Mouse (Mus musculus) ES-E14 (cell line): Measurements from ENCODE around the gene Guca1a. TPM values are rescaled to one million over a fixed set of nuclear protein-coding genes. Genes with fewer than 3 reads are reported as not detected.

ENCODE experiments used
- DNase-seq: peaks from one replicate; pipeline ENCODE4 v3.0.0-alpha.2; 2013; ENCODE audit warnings: low read depth, low spot score
- H3K27ac ChIP-seq: 2 replicates; pipeline ENCODE4 v1.5.1; 2012; ENCODE audit warnings: low read depth, mild to moderate bottlenecking, low read length, moderate library complexity, mixed read lengths; ENCODE audit not compliant: poor library complexity, insufficient read depth, severe bottlenecking
- H3K36me3 ChIP-seq: 2 replicates; pipeline ENCODE4 v1.6.1; 2012; ENCODE audit warnings: mild to moderate bottlenecking, low read length, moderate library complexity, mixed read lengths; ENCODE audit not compliant: control insufficient read depth, poor library complexity, insufficient read depth, severe bottlenecking
- H3K4me1 ChIP-seq, 2 experiments: fragments of 150-350 bp in 1 of 2; sonication (generic) in 1 of 2; 2 replicates each; pipeline ENCODE4 v1.6.1; 2012; ENCODE audit warnings: low read length in 2 of 2, mild to moderate bottlenecking in 1 of 2, mixed read lengths in 1 of 2; ENCODE audit not compliant: control insufficient read depth in 2 of 2, insufficient read depth in 2 of 2, poor library complexity in 1 of 2
- H3K4me3 ChIP-seq, 2 experiments: fragments of 150-350 bp in 1 of 2; sonication (generic) in 1 of 2; 2 replicates each; pipeline ENCODE4 v1.5.1; 2012; ENCODE audit warnings: low read length in 2 of 2, low read depth in 1 of 2, mild to moderate bottlenecking in 1 of 2, mixed read lengths in 1 of 2; ENCODE audit not compliant: insufficient read depth in 1 of 2, poor library complexity in 1 of 2, severe bottlenecking in 1 of 2
- H3K9ac ChIP-seq: 2 replicates; pipeline ENCODE4 v1.6.1; 2012; ENCODE audit warnings: low read depth, mild to moderate bottlenecking, low read length, mixed read lengths; ENCODE audit not compliant: poor library complexity, insufficient read depth, severe bottlenecking
- H3K9me3 ChIP-seq: fragments of 150-350 bp; sonication (generic); 2 replicates; pipeline ENCODE4 v1.6.1; 2012; ENCODE audit warnings: low read depth, mild to moderate bottlenecking, low read length; ENCODE audit not compliant: control insufficient read depth, insufficient read depth
- CHD2 ChIP-seq: IDR thresholded peaks from 2 replicates; pipeline ENCODE4 v1.6.1; 2014; ENCODE audit warnings: mild to moderate bottlenecking, low read depth, low read length, inconsistent platforms
- HCFC1 ChIP-seq: IDR thresholded peaks from 2 replicates; pipeline ENCODE4 v1.6.1; 2012; ENCODE audit warnings: low read length, inconsistent platforms, borderline replicate concordance; ENCODE audit not compliant: insufficient read depth
- MAFK ChIP-seq: IDR thresholded peaks from 2 replicates; pipeline ENCODE4 v1.6.1; 2014; ENCODE audit warnings: mild to moderate bottlenecking, low read depth, low read length, inconsistent platforms; ENCODE audit not compliant: insufficient read depth
- ZC3H11A ChIP-seq: IDR thresholded peaks from 2 replicates; pipeline ENCODE4 v1.6.1; 2012; ENCODE audit warnings: low read depth, mild to moderate bottlenecking, inconsistent platforms, low read length, borderline replicate concordance
- ZNF384 ChIP-seq: IDR thresholded peaks from 2 replicates; pipeline ENCODE4 v1.6.1; 2012; ENCODE audit warnings: low read depth, low read length, inconsistent platforms
- in situ Hi-C, 2 experiments: fragments of 600-800 bp; cut with MboI; formaldehyde crosslinking; loops; one replicate each; pipeline ENCODE4 v1.15.1; 2025; ENCODE audit warnings: low sequenced_read_pairs in 2 of 2, inconsistent platforms in 1 of 2; ENCODE audit not compliant: unreplicated experiment in 2 of 2
- total RNA-seq: library from RNA; depleted of rRNA; stranded (reverse); fragments of 300-350 nt; gene quantifications from 2 replicates; pipeline ENCODE4 v1.2.3, GENCODE M21; 2012; rRNA removed

Guca1a gene
- total RNA-seq, 1 experiment, result 12.2 TPM

DNA sequence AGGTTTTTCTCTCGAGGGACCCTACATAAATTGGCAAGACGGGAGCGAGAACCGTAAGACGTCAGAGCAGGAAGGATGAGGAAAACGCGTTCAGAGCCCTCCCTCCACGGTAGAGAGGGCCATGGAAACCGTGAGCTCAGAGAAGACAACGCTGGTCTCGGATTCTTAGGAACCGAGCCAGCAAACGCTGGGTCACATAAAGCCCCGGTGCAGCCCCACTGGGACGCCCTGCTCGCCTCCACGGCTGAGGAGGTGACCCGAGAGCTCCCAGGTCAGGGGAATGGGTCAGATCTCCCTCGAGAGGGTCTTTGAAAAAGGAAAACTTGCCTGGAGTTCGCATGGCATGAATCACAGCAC is 31.3 kb downstream of the Guca1a start:
- Histone ChIP-seq H3K27ac (0 out of 2 replicates have a peak overlapping the region, but pooled peaks have one; percentile 1), H3K9ac (peak overlapping the region; percentile 77), H3K36me3 (peaks cover 10% of the 10 kb centered on the region), H3K4me3 (peak overlapping the region; percentile 74 to 96), H3K4me1 (peaks cover 2 to 6% of the 10 kb centered on the region in 2 experiments; a peak in 1 of 4 replicates), H3K9me3 (no peaks in the 10 kb centered on the region)
- no peak for DNase-seq
- no peak for TF ChIP-seq MAFK
- no peak for TF ChIP-seq ZC3H11A
- no peak for TF ChIP-seq CHD2
- no peak for TF ChIP-seq ZNF384
- in situ Hi-C loops, result no loop called here

DNA sequence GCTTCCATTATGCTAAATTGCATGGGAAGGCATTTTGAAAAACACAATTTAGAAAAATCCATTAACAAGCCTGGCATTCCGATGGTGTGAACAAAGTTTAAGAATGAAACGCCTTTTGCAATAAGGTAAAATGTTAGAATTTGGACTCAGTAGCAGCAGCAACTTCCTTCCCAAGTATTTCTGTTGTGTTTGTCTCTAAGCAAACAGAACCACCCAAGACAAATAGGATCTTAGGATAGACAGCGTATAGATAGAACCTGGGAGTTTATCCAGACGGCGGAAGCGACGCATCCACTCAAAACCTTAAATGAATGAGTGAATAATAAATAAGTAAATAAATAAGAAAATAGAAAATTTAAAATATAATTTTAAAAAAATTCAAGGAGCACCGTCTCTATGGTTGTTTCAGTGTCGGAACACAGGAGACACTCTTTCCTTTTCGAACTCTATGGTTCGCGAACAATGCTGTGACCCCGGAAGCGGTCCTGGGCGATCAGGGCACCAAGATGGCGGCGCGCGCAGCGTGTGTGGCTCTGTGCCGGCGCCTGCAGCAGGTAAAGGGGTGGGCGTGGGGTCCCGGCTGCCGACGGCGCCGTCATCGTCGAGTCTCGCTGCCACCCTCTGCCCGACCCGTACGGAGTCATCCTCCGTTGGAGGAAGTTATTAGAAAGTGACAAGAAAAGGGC is 31.8 kb downstream of the Guca1a start, which contains the start of gene Mrps10:
Mrps10 (plus strand) TSS at position 487 of the 686 bp plus-strand sequence.
- H3K4me1 ChIP-seq, result peaks cover 2 to 6% of the 10 kb centered on the region in 2 experiments; a peak in 1 of 4 replicates
- 0 out of 2 replicates have a peak within 1 kb of the TSS, but pooled peaks have one; percentile 1 for H3K27ac ChIP-seq
- TF ChIP-seq MAFK (no peak), HCFC1 (peak; percentile 72; the same call in 1 of the 2 replicates)
- peak; percentile 88 for DNase-seq
- peak within 1 kb of the TSS; percentile 74 to 96 for H3K4me3 ChIP-seq
- H3K9me3 ChIP-seq, result no peaks in the 10 kb centered on the region
- in situ Hi-C loops, result no loop called here
- peaks cover 7% of the 10 kb centered on the region; the same call in 1 of the 2 replicates for H3K36me3 ChIP-seq
- peak within 1 kb of the TSS; percentile 77 for H3K9ac ChIP-seq

DNA sequence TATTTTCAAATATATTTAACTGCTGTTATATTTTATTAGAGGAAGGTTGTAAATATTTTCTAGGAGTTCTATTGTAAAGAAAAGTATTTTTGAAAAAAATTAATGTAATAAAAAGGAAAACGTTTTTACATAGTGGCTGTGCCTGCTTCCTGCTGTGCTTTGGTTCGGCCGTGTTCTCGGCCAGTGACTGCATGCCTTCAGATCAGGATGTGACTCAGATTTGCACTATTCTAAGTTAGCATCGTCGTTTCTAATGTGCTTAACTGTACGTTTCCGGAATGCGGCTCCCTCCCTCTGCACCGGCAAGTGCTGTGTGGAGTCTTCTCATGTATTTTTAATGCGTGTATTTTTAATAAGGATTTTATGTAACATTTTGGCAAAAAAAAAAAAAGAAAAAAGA is 39.0 kb downstream of the Guca1a start:
- no peak for DNase-seq
- H3K36me3 ChIP-seq, result peaks cover 3% of the 10 kb centered on the region; the same call in 1 of the 2 replicates
- no peak overlapping the region for H3K4me3 ChIP-seq
- no peak overlapping the region for H3K9ac ChIP-seq
- no peaks in the 10 kb centered on the region for H3K9me3 ChIP-seq
- no peaks in the 10 kb centered on the region for H3K4me1 ChIP-seq
- no peak overlapping the region for H3K27ac ChIP-seq
- no peak for TF ChIP-seq MAFK
- TF ChIP-seq ZC3H11A, result no peak
- TF ChIP-seq HCFC1, result no peak
- no peak for TF ChIP-seq ZNF384
- no peak for TF ChIP-seq CHD2
- in situ Hi-C loops, result no loop called here

DNA sequence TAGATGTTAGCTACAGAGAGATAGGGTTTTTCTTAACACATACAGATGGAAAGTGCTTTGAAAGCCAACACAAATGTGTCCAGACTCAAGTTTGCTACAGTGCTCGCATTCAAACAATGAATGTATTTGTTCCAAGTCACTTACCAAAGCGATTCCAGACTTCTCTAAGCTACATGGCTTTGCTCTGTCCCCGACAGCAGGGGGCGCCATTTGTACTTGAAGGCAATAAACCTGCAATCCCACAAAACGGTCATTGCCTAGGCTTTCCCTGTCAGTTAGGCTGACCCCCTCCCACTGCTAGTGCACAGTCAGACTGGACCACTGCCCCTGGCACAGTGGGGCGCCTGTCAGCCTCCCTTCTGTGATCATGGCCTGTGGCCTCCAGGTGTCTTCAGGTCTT is 40.4 kb downstream of the Guca1a start:
- Histone ChIP-seq H3K36me3 (peaks cover 3% of the 10 kb centered on the region; the same call in 1 of the 2 replicates), H3K9me3 (no peaks in the 10 kb centered on the region), H3K27ac (no peak overlapping the region), H3K4me1 (no peaks in the 10 kb centered on the region), H3K4me3 (no peak overlapping the region), H3K9ac (no peak overlapping the region)
- TF ChIP-seq MAFK (no peak), ZC3H11A (no peak), CHD2 (no peak), ZNF384 (no peak), HCFC1 (no peak)
- DNase-seq, result peak; percentile 62
- in situ Hi-C loops, result no loop called here

DNA sequence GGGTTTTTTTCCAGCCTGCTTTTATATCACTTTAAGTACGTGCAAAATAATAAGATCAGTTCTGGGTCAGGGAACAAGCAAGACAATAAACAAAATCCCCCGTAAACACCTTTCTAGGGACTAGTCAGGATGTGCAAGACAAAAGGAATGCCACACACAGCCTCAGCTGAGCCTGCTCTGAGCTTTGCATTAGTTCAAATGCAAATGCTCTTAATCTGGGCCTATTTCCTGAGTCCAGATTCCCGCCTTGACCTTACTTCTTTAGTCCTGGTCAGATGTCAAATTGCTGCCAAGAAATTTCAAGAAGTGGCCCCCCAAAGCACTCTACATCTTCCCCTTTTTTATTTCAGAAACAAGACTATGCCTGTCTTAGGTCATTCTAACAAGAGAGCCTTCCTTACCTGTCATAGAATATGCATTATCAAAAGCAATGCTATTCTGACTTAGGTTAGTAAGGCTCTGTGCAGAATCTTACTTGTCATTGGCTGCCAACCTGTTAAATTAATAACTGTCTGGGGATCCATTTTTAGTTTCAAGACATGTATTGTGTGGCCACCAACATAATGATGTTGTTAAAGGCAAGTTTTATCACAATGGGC is 50.6 kb downstream of the Guca1a start:
- Histone ChIP-seq H3K36me3 (peaks cover 39% of the 10 kb centered on the region), H3K9ac (no peak overlapping the region), H3K27ac (peak overlapping the region; percentile 80), H3K9me3 (peaks cover 11% of the 10 kb centered on the region; the same call in 1 of the 2 replicates), H3K4me3 (no peak overlapping the region), H3K4me1 (no peaks in the 10 kb centered on the region)
- no peak for DNase-seq
- in situ Hi-C loops, result no loop called here
- TF ChIP-seq MAFK (no peak), CHD2 (no peak), ZC3H11A (no peak), ZNF384 (no peak)

Other genes starting within 250 kb of the Guca1a start
- gene Mrps10, start 31.7 kb downstream of the Guca1a start, total RNA-seq, result 55.8 and 65.1 TPM in 2 replicates
- not detected in 2 replicates for gene Guca1b, start 15.2 kb downstream of the Guca1a start, total RNA-seq
- 1.5 and 2.2 TPM in 2 replicates for gene AI661453, start 36.0 kb upstream of the Guca1a start, total RNA-seq
- 0.85 TPM in 2 replicates for gene 1700001C19Rik, start 36.8 kb upstream of the Guca1a start, total RNA-seq
- 40.0 and 58.6 TPM in 2 replicates for gene Taf8, start 101.7 kb upstream of the Guca1a start, total RNA-seq
- gene Ccnd3, start 104.5 kb upstream of the Guca1a start, total RNA-seq, result 125 and 131 TPM in 2 replicates
- gene Bysl, start 210.9 kb upstream of the Guca1a start, total RNA-seq, result 51.5 and 51.8 TPM in 2 replicates
- 43.4 and 46.1 TPM in 2 replicates for gene Med20, start 211.0 kb upstream of the Guca1a start, total RNA-seq
- gene Gm20517, start 211.0 kb upstream of the Guca1a start, total RNA-seq, result 4.9 and 5.4 TPM in 2 replicates
- 10.0 and 15.5 TPM in 2 replicates for gene Usp49, start 230.1 kb upstream of the Guca1a start, total RNA-seq